Mouse (Mus musculus) hindbrain, embryonic 11.5 days (tissue): ENCODE results near the gene Gli3. TPM values are rescaled to one million over a fixed set of nuclear protein-coding genes. Genes with fewer than 3 reads are reported as not detected.

Experiments
- ATAC-seq: fragments of 200-750 bp; cut with Nextera tagmentation; 2 replicates; pipeline ENCODE4 v1.8.0; 2017; ENCODE audit warnings: mild to moderate bottlenecking, moderate TSS enrichment, moderate library complexity; ENCODE audit not compliant: low FRiP score
- DNase-seq: peaks from one replicate; pipeline ENCODE4 v3.0.0-alpha.2; 2015; ENCODE audit warnings: low spot score
- H3K27ac ChIP-seq: fragments of 300-500 bp; sonication (generic); 2 replicates; pipeline ENCODE4 v1.5.1; 2014; ENCODE audit warnings: mild to moderate bottlenecking, low read depth, low read length
- H3K27me3 ChIP-seq: fragments of 300-500 bp; sonication (generic); 2 replicates; pipeline ENCODE4 v1.6.1; 2014; ENCODE audit warnings: mild to moderate bottlenecking, low read length, moderate library complexity, mixed read lengths; ENCODE audit not compliant: control insufficient read depth, insufficient read depth
- H3K36me3 ChIP-seq: fragments of 300-500 bp; sonication (generic); 2 replicates; pipeline ENCODE4 v1.6.1; 2014; ENCODE audit warnings: mild to moderate bottlenecking, low read length, moderate library complexity, mixed read lengths; ENCODE audit not compliant: control insufficient read depth, insufficient read depth
- H3K4me1 ChIP-seq: fragments of 300-500 bp; sonication (generic); replicated peaks from 2 replicates; pipeline ENCODE4 v1.6.1; 2014; ENCODE audit warnings: low read length, mixed read lengths; ENCODE audit not compliant: control insufficient read depth, insufficient read depth
- H3K4me2 ChIP-seq: fragments of 300-500 bp; sonication (generic); replicated peaks from 2 replicates; pipeline ENCODE4 v1.6.1; 2014; ENCODE audit warnings: mild to moderate bottlenecking, low read depth, low read length
- H3K4me3 ChIP-seq: fragments of 300-500 bp; sonication (generic); 2 replicates; pipeline ENCODE4 v1.5.1; 2014; ENCODE audit warnings: low read depth, low read length
- H3K9ac ChIP-seq: fragments of 300-500 bp; sonication (generic); 2 replicates; pipeline ENCODE4 v1.6.1; 2014; ENCODE audit warnings: low read depth, low read length
- H3K9me3 ChIP-seq: fragments of 300-500 bp; sonication (generic); 2 replicates; pipeline ENCODE4 v1.6.1; 2016; ENCODE audit warnings: low read length; ENCODE audit not compliant: control insufficient read depth
- WGBS: fragments of 180-500 bp; shearing (Covaris S2); extraction: QIAGEN DNeasy Blood & Tissue Kit; methylation state at CpG from one replicate; pipeline ENCODE4 v1.1.7; 2014; 5-methylcytosine and 5-hydroxymethylcytosine counted together
- polyA plus RNA-seq: library from polyadenylated mRNA; unstranded; fragments of >200 nt; fragmentation: Nextera tagmentation; extraction: Ambion mirVana; gene quantifications from 2 replicates; pipeline ENCODE4 v1.2.1, GENCODE M21; 2014

Gene Gli3
- 31.0 and 34.5 TPM in 2 replicates for polyA plus RNA-seq

DNA sequence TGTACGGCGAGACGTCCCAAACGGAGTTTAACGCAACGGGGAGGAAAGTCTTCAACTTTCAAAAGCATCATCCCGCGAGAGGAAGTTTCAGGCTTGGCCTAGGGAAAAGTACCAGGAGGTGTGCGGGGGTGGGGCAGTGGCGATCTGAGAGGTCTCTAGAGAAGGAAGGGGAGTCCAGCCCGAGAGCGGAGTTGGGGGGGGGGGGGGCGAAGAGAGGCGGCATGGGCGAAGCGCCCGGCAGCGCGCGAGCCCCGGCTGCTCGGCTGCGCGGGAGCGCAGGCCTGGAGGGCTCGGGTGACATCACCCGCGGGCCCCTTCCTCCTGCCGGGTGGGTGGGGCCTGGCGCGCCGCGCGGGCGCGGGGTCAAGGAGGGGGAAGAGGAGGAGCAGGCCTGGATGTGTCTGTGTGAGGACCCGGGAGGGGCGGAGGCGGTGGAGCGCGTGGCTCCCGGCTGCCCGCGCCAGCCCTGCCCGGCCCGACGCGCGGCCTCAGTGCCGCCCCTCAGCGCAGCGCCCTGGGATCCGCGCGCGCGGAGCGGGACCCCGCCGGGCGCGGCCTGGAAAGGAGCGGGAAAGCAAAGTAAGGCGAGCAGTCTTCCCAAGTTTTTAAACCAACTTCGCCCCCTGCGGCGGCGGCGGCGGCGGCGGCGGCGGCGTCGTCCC, at the start of gene Gli3:
TSS of gene Gli3 (plus strand) at position 406 of the 662 bp plus-strand sequence.
- ATAC-seq: peak; percentile 94
- H3K36me3 ChIP-seq: no peaks in the 10 kb centered on the region
- peak within 1 kb of the TSS; percentile 97 for H3K9ac ChIP-seq
- DNase-seq: peak; percentile 87
- peak within 1 kb of the TSS; percentile 97 for H3K27ac ChIP-seq
- WGBS: under 1% methylated on average over 28 of the region's 76 CpGs
- H3K4me2 ChIP-seq: peak within 1 kb of the TSS; percentile 81
- no peaks in the 10 kb centered on the region; the same call in none of the 2 replicates for H3K4me1 ChIP-seq
- H3K9me3 ChIP-seq: no peaks in the 10 kb centered on the region
- H3K27me3 ChIP-seq: no peaks in the 10 kb centered on the region; the same call in 1 of the 2 replicates
- H3K4me3 ChIP-seq: peak within 1 kb of the TSS; percentile 88

DNA sequence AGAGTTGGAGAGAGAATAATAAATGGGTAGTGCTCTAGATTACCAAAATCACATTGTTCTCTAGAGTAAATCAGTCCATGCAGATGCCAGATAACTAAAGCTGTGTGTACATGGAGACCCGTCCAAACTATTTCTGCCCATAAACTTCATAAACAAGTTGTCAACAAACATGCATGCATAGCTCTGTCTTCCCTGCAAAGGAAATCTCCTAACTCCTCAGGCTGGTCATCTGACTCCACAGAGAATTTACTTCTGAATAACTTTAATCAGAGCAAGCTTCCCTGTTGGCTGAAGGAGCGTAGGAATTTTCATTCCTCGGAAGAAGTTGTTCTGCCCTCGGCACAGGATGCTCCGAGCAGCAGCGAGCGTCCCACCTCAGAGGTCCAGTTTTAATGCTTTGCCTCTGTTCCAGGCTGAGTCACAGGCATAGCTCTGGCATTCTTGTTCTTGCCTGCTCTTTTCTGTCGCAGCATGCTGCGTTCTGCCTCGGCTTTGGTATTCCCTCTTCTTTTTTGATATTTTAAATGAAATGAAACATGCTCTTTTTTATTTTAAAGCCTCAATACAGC, 41.8 kb upstream of the Gli3 start:
- Histone ChIP-seq H3K27me3 (no peaks in the 10 kb centered on the region), H3K4me3 (no peak overlapping the region), H3K9ac (no peak overlapping the region), H3K4me2 (no peak overlapping the region), H3K36me3 (no peaks in the 10 kb centered on the region), H3K27ac (no peak overlapping the region), H3K4me1 (no peaks in the 10 kb centered on the region), H3K9me3 (no peaks in the 10 kb centered on the region)
- ATAC-seq: no peak
- 59% methylated on average over 10 of the region's 10 CpGs for WGBS
- no peak for DNase-seq

GRCm38 (mm10) chr13:15442002-15442401, 21.0 kb upstream of the Gli3 start:
- DNase-seq: no peak
- Histone ChIP-seq H3K9ac (no peak overlapping the region), H3K4me2 (no peak overlapping the region), H3K9me3 (no peaks in the 10 kb centered on the region), H3K4me1 (no peaks in the 10 kb centered on the region), H3K36me3 (no peaks in the 10 kb centered on the region), H3K4me3 (no peak overlapping the region), H3K27ac (no peak overlapping the region), H3K27me3 (no peaks in the 10 kb centered on the region)
- no peak for ATAC-seq
- 89% methylated on average over 4 of the region's 4 CpGs for WGBS

DNA sequence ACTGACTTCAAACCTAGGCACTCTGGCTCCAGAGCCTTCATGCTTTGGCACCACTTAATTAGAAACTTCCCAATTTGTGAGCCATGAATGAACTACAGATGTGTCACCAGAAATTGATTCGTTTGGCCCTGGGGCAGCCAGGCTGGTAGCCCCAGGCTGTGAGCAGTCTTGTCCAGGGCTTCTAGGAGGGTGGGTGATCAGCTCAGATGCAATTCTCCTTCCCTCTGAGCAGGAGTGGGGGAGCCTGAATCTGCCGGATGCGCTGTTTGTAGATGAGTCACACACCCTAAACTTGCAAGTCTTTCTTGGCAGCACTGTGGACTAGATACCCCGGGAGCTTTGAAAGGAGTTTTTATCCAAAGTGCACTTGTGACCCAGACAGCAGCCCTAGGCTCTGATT, 18.7 kb upstream of the Gli3 start:
- ATAC-seq: no peak
- no peaks in the 10 kb centered on the region for H3K4me1 ChIP-seq
- no peaks in the 10 kb centered on the region for H3K9me3 ChIP-seq
- no peak overlapping the region for H3K9ac ChIP-seq
- no peak overlapping the region for H3K27ac ChIP-seq
- WGBS: 66% methylated on average over 4 of the region's 4 CpGs
- H3K27me3 ChIP-seq: no peaks in the 10 kb centered on the region
- no peak overlapping the region for H3K4me3 ChIP-seq
- no peak for DNase-seq
- no peaks in the 10 kb centered on the region for H3K36me3 ChIP-seq
- no peak overlapping the region for H3K4me2 ChIP-seq

DNA sequence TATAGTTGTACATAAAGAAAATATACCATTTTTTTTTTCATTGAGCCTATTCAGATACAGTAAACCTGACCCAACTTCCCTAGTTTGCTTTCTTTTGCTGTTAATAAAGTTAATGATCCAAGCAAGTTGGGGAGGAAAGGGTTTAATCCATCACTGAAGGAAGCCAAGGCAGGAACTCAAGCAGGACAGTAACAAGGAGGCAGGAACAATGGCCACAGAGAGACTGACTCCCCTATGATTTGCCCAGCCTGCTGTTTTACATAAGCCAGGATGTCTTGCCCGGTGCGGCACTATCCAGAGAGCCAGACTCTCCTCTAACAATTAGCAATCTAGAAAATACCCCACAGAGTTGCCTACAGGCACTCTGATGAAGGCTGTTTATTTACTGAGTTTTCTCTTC, 17.4 kb upstream of the Gli3 start:
- no peak overlapping the region for H3K9ac ChIP-seq
- no peaks in the 10 kb centered on the region for H3K4me1 ChIP-seq
- H3K9me3 ChIP-seq: no peaks in the 10 kb centered on the region
- WGBS: 50% methylated on average over 2 of the region's 2 CpGs
- no peak overlapping the region for H3K27ac ChIP-seq
- no peaks in the 10 kb centered on the region for H3K27me3 ChIP-seq
- ATAC-seq (no peak), DNase-seq (no peak)
- no peak overlapping the region for H3K4me2 ChIP-seq
- no peaks in the 10 kb centered on the region for H3K36me3 ChIP-seq
- no peak overlapping the region for H3K4me3 ChIP-seq

- Histone ChIP-seq H3K4me2 (no peak overlapping the region), H3K9ac (no peak overlapping the region), H3K36me3 (no peaks in the 10 kb centered on the region), H3K27me3 (no peaks in the 10 kb centered on the region), H3K4me3 (no peak overlapping the region), H3K9me3 (no peaks in the 10 kb centered on the region), H3K4me1 (no peaks in the 10 kb centered on the region), H3K27ac (no peak overlapping the region)
- DNase-seq (no peak), ATAC-seq (no peak)
- 84% methylated on average over 8 of the region's 8 CpGs for WGBS
Observed at GRCm38 (mm10) chr13:15446004-15446403, 17.0 kb upstream of the Gli3 start.

GRCm38 (mm10) chr13:15446782-15447564, 16.1 kb upstream of the Gli3 start:
- Histone ChIP-seq H3K4me1 (no peaks in the 10 kb centered on the region), H3K27me3 (no peaks in the 10 kb centered on the region), H3K9ac (no peak overlapping the region), H3K9me3 (no peaks in the 10 kb centered on the region), H3K36me3 (no peaks in the 10 kb centered on the region), H3K4me2 (no peak overlapping the region), H3K27ac (no peak overlapping the region), H3K4me3 (no peak overlapping the region)
- no peak for DNase-seq
- ATAC-seq: no peak
- 81% methylated on average over 7 of the region's 7 CpGs for WGBS

DNA sequence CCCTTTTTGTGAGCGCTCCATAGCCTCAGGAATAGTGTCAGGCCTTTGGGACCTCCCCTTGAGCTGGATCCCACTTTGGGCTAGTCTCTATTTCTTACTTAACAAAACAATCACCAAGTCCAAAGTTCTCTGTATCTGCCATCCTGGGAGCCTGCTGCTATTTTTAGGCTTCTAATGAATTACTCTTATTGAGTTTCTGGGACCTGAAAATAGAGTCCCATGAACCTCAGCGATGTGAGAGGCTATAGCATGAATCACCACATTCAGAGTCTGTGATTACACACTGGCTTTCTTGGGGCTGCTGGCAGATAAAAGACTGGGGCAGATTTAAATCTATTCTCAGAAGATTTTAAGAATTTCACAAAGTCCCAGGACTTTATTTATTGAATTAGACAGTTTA, 12.1 kb upstream of the Gli3 start:
- Histone ChIP-seq H3K9me3 (no peaks in the 10 kb centered on the region), H3K4me3 (no peak overlapping the region), H3K27me3 (no peaks in the 10 kb centered on the region), H3K4me2 (no peak overlapping the region), H3K36me3 (no peaks in the 10 kb centered on the region), H3K9ac (no peak overlapping the region), H3K4me1 (no peaks in the 10 kb centered on the region), H3K27ac (no peak overlapping the region)
- no peak for ATAC-seq
- no peak for DNase-seq
- 54% methylated on average over 2 of the region's 2 CpGs for WGBS
